Mouse (Mus musculus) stomach, adult 2 months (tissue): ENCODE data around the gene Dcaf6. TPM values are rescaled to one million over a fixed set of nuclear protein-coding genes. Genes with fewer than 3 reads are reported as not detected.

Experiments used
- polyA plus RNA-seq: library from polyadenylated mRNA; depleted of rRNA; stranded (reverse); fragments of >200 nt; gene quantifications from 2 replicates; pipeline ENCODE4 v1.2.3, GENCODE M21; 2012; rRNA removed

Dcaf6 gene
- 6.1 and 8.0 TPM in 2 replicates for polyA plus RNA-seq

DNA sequence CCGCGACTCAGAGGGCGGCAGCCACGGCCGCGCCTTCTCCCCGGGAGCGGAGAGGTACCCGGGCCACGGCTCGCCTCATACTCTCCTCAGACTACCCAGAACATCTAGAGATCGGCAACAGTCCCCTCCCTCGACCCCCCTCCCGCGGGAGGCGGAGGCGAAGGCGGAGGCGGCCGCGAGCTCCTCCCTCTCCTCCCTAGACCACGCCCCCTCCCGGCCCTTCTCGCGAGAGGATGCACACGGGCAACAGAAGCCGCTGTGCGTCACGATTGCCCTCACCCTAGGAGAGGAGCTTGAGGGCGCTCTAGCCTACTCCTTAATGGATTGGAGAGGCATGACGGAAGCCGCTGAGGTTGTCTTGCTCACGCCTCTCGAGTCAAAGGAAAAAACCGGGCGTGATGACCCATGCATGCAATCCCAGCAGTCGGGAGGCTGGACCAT is at the start of gene Dcaf6, which contains the start of gene Mpc2:
Dcaf6 (minus strand) TSS at position 116 of the 441 bp plus-strand sequence.
Mpc2 (plus strand) TSS at position 278 of the 441 bp plus-strand sequence.

DNA sequence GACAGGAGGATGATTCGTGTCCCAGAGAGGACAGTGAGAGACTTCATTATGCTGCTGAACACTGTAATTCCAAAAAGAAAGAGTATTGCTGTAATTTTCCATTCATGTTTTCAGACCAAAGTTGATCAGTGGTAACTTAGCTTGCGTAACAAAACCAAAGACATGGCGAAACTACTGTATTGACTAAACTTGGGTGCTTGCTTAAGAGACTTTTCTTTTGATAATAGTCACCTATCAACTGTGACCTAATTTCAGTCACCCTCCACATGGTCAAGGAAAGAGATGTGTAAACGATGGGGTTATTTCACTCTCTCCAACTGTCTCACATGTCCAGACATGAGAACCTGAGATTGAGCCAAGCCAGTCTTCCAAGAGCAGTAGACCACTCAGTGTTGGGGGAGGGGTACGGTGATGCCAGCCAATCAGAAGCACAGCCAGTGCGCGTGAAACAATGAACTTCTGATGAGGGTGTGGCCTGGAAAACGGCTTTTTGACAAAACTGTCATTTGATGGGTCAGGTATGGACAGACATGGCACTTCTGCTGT is 24.5 kb upstream of the Dcaf6 start, which contains the start of gene Adcy10:
Adcy10 (plus strand) TSS at position 496 of the 546 bp plus-strand sequence.

DNA sequence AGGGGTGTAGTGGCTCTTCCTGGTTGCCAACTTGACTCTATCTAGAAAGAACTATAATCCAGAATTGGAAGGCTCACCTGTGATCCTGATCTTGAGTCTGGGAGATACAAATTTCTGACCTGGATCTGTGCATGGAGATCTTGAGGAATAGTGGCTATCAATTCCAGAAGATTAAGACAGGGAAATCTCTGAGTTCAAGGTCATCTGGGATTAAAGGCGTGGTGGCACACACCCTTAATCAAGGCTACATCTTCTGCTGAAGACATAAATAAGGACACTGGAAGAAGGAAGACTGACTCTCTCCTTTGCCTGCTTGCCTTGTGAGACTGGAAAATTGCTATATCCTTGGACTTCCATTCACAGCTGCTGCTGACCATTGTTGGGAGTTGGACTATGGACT is 164.8 kb downstream of the Dcaf6 start, which contains the start of gene Gpr161:
Gpr161 (plus strand) TSS at position 301 of the 400 bp plus-strand sequence.

Other genes starting within 250 kb of the Dcaf6 start
- gene Tiprl, start 223.5 kb downstream of the Dcaf6 start, polyA plus RNA-seq = 7.7 and 11.0 TPM in 2 replicates
- 0.94 and 1.8 TPM in 2 replicates for gene Gpr161, start 164.7 kb downstream of the Dcaf6 start, polyA plus RNA-seq
- gene Mpc2, start 162 bp upstream of the Dcaf6 start, polyA plus RNA-seq = 49.8 and 98.3 TPM in 2 replicates
- not detected in 2 replicates for gene Adcy10, start 24.7 kb upstream of the Dcaf6 start, polyA plus RNA-seq
- 17.0 and 18.1 TPM in 2 replicates for gene Mpzl1, start 174.1 kb upstream of the Dcaf6 start, polyA plus RNA-seq
- 2.1 and 3.8 TPM in 2 replicates for gene Rcsd1, start 249.3 kb upstream of the Dcaf6 start, polyA plus RNA-seq